Mouse (Mus musculus) CH12.LX (cell line): Measurements from ENCODE around the gene Ankrd11. TPM values are rescaled to one million over a fixed set of nuclear protein-coding genes. Genes with fewer than 3 reads are reported as not detected.

ENCODE experiments used
- DNase-seq: peaks from one replicate; pipeline ENCODE4 v3.0.0-alpha.2; 2013; ENCODE audit errors: extremely low read depth
- H3K27ac ChIP-seq: 2 replicates; pipeline ENCODE4 v1.5.1; 2012; ENCODE audit warnings: low read depth, mild to moderate bottlenecking, control low read depth, moderate library complexity; ENCODE audit not compliant: insufficient read depth
- H3K27me3 ChIP-seq: replicated peaks from 2 replicates; pipeline ENCODE3; 2012; ENCODE audit warnings: inconsistent platforms
- H3K36me3 ChIP-seq, 2 experiments: replicated peaks in 1 of 2; 2 replicates each; pipeline versions ENCODE3 to v1.6.1; 2012; ENCODE audit warnings: inconsistent platforms in 1 of 2, low read length in 1 of 2, mild to moderate bottlenecking in 1 of 2, mixed read lengths in 1 of 2, moderate library complexity in 1 of 2; ENCODE audit not compliant: control insufficient read depth in 1 of 2, insufficient read depth in 1 of 2
- H3K4me1 ChIP-seq, 2 experiments: 2 replicates each; pipeline ENCODE4 v1.6.1; 2012; ENCODE audit warnings: inconsistent platforms in 1 of 2, moderate library complexity in 1 of 2; ENCODE audit not compliant: insufficient read depth in 2 of 2, control insufficient read depth in 1 of 2
- H3K4me2 ChIP-seq: 2 replicates; pipeline ENCODE4 v1.6.1; 2012; ENCODE audit warnings: low read depth, mild to moderate bottlenecking, control low read depth; ENCODE audit not compliant: poor library complexity, insufficient read depth, severe bottlenecking
- H3K4me3 ChIP-seq, 3 experiments: fragments of 150-350 bp in 1 of 3; sonication (generic) in 1 of 3; replicated peaks in 1 of 3; 2 replicates each; pipeline versions ENCODE3 to v1.5.1; 2011 to 2012; ENCODE audit warnings: low read depth in 2 of 3, low read length in 2 of 3, mild to moderate bottlenecking in 2 of 3, moderate library complexity in 2 of 3, control low read depth in 1 of 3, improper control_type of control experiment in 1 of 3, inconsistent platforms in 1 of 3, mixed read lengths in 1 of 3; ENCODE audit not compliant: poor library complexity in 1 of 3
- H3K79me2 ChIP-seq: replicated peaks from 2 replicates; pipeline ENCODE4 v1.6.1; 2012; ENCODE audit warnings: mild to moderate bottlenecking, moderate library complexity; ENCODE audit not compliant: control insufficient read depth, poor library complexity, insufficient read depth, severe bottlenecking; ENCODE audit errors: extremely low read depth
- H3K9ac ChIP-seq: 2 replicates; pipeline ENCODE4 v1.6.1; 2012; ENCODE audit warnings: low read depth, mild to moderate bottlenecking, control low read depth, moderate library complexity; ENCODE audit not compliant: insufficient read depth
- H3K9me3 ChIP-seq: replicated peaks from 2 replicates; pipeline ENCODE3; 2012; ENCODE audit warnings: low read length, inconsistent platforms, mixed read lengths
- BHLHE40 ChIP-seq: IDR thresholded peaks from 2 replicates; pipeline ENCODE4 v1.6.1; 2011; ENCODE audit warnings: mild to moderate bottlenecking, low read depth, low read length, improper control_type of control experiment
- CHD2 ChIP-seq: IDR thresholded peaks from 2 replicates; pipeline ENCODE4 v1.6.1; 2011; ENCODE audit warnings: low read length, improper control_type of control experiment
- CTCF ChIP-seq, 2 experiments: IDR thresholded peaks in 1 of 2; conservative IDR thresholded peaks in 1 of 2; 2 replicates each; pipeline ENCODE4 v1.5.1; 2011 to 2012; ENCODE audit warnings: low read depth in 2 of 2, low read length in 2 of 2, improper control_type of control experiment in 1 of 2, inconsistent platforms in 1 of 2, mild to moderate bottlenecking in 1 of 2, moderate library complexity in 1 of 2
- E2F4 ChIP-seq: IDR thresholded peaks from 2 replicates; pipeline ENCODE4 v1.6.1; 2011; ENCODE audit warnings: low read depth, low read length, improper control_type of control experiment; ENCODE audit not compliant: insufficient replicate concordance
- ELF1 ChIP-seq: IDR thresholded peaks from 2 replicates; pipeline ENCODE4 v1.6.1; 2014; ENCODE audit warnings: low read depth, mild to moderate bottlenecking, inconsistent platforms, low read length, improper control_type of control experiment
- EP300 ChIP-seq: IDR thresholded peaks from 2 replicates; pipeline ENCODE4 v1.6.1; 2011; ENCODE audit warnings: low read length, improper control_type of control experiment
- HCFC1 ChIP-seq: IDR thresholded peaks from 2 replicates; pipeline ENCODE4 v1.6.1; 2012; ENCODE audit warnings: low read depth, mild to moderate bottlenecking, inconsistent platforms, low read length, improper control_type of control experiment
- JUN ChIP-seq: IDR thresholded peaks from 2 replicates; pipeline ENCODE4 v1.6.1; 2011; ENCODE audit warnings: low read depth, mild to moderate bottlenecking, low read length, improper control_type of control experiment, moderate library complexity; ENCODE audit not compliant: insufficient read depth
- MAFK ChIP-seq: IDR thresholded peaks from 2 replicates; pipeline ENCODE4 v1.6.1; 2011; ENCODE audit warnings: low read length, improper control_type of control experiment; ENCODE audit not compliant: insufficient replicate concordance
- MEF2A ChIP-seq: IDR thresholded peaks from 2 replicates; pipeline ENCODE4 v1.6.1; 2014; ENCODE audit warnings: low read depth, mild to moderate bottlenecking, inconsistent platforms, low read length, improper control_type of control experiment, borderline replicate concordance
- MXI1 ChIP-seq: IDR thresholded peaks from 2 replicates; pipeline ENCODE4 v1.6.1; 2011; ENCODE audit warnings: mild to moderate bottlenecking, low read depth, low read length, improper control_type of control experiment
- MYC ChIP-seq: IDR thresholded peaks from 2 replicates; pipeline ENCODE4 v1.6.1; 2011; ENCODE audit warnings: low read depth, mild to moderate bottlenecking, improper control_type of control experiment, low read length
- NELFE ChIP-seq: IDR thresholded peaks from 2 replicates; pipeline ENCODE4 v1.6.1; 2011; ENCODE audit warnings: low read depth, low read length, improper control_type of control experiment
- POLR2A ChIP-seq: IDR thresholded peaks from 2 replicates; pipeline ENCODE4 v1.6.1; 2011; ENCODE audit warnings: low read depth, mild to moderate bottlenecking, improper control_type of control experiment, low read length
- RAD21 ChIP-seq: IDR thresholded peaks from 2 replicates; pipeline ENCODE4 v1.6.1; 2011; ENCODE audit warnings: low read depth, mild to moderate bottlenecking, low read length, improper control_type of control experiment, moderate library complexity
- RCOR1 ChIP-seq: conservative IDR thresholded peaks from 2 replicates; pipeline ENCODE4 v1.6.1; 2012; ENCODE audit warnings: low read depth, mild to moderate bottlenecking, inconsistent platforms, low read length, improper control_type of control experiment
- SMC3 ChIP-seq: IDR thresholded peaks from 2 replicates; pipeline ENCODE4 v1.6.1; 2011; ENCODE audit warnings: low read depth, low read length, improper control_type of control experiment
- TBP ChIP-seq: conservative IDR thresholded peaks from 2 replicates; pipeline ENCODE4 v1.6.1; 2011; ENCODE audit warnings: low read depth, low read length, improper control_type of control experiment
- USF1 ChIP-seq: IDR thresholded peaks from 2 replicates; pipeline ENCODE4 v1.6.1; 2014; ENCODE audit warnings: low read depth, mild to moderate bottlenecking, inconsistent platforms, low read length, improper control_type of control experiment
- USF2 ChIP-seq: conservative IDR thresholded peaks from 2 replicates; pipeline ENCODE4 v1.6.1; 2011; ENCODE audit warnings: low read depth, low read length, improper control_type of control experiment
- ZC3H11A ChIP-seq: IDR thresholded peaks from 2 replicates; pipeline ENCODE4 v1.6.1; 2012; ENCODE audit warnings: low read depth, mild to moderate bottlenecking, inconsistent platforms, low read length, improper control_type of control experiment
- ZKSCAN1 ChIP-seq: IDR thresholded peaks from 2 replicates; pipeline ENCODE4 v1.6.1; 2012; ENCODE audit warnings: low read depth, inconsistent platforms, low read length, improper control_type of control experiment, borderline replicate concordance
- ZMIZ1 ChIP-seq: IDR thresholded peaks from 2 replicates; pipeline ENCODE4 v1.6.1; 2012; ENCODE audit warnings: low read depth, mild to moderate bottlenecking, inconsistent platforms, low read length, improper control_type of control experiment
- dilution Hi-C: fragments of 300-500 bp; cut with MboI; formaldehyde crosslinking; loops from 2 replicates; pipeline ENCODE4 v1.14.3; 2020; ENCODE audit warnings: low sequenced_read_pairs; ENCODE audit not compliant: extremely low pct_unique_long_range_greater_than_20kb, extremely low pct_ligation_motif_present
- in situ Hi-C: fragments of 300-500 bp; cut with MboI; formaldehyde crosslinking; loops from 3 replicates; pipeline ENCODE4 v1.14.3; 2019; ENCODE audit warnings: low sequenced_read_pairs, low pct_ligation_motif_present, low pct_unique_long_range_greater_than_20kb, mixed read lengths
- polyA plus RNA-seq: library from polyadenylated mRNA; unstranded; fragments of >175 nt; gene quantifications from 2 replicates; pipeline ENCODE4 v1.2.1, GENCODE M21; 2012; ENCODE audit warnings: low read depth; ENCODE audit not compliant: insufficient read length
- total RNA-seq, 2 experiments: library from RNA; depleted of rRNA; stranded (reverse); fragments of 300-350 nt in 1 of 2; fragments of >200 nt in 1 of 2; gene quantifications; 2 replicates each; pipeline ENCODE4 v1.2.3; 2012 to 2014

Ankrd11 gene
- total and polyA plus RNA-seq, 3 experiments, result 37.4 to 74.9 (median 60.7) TPM

DNA sequence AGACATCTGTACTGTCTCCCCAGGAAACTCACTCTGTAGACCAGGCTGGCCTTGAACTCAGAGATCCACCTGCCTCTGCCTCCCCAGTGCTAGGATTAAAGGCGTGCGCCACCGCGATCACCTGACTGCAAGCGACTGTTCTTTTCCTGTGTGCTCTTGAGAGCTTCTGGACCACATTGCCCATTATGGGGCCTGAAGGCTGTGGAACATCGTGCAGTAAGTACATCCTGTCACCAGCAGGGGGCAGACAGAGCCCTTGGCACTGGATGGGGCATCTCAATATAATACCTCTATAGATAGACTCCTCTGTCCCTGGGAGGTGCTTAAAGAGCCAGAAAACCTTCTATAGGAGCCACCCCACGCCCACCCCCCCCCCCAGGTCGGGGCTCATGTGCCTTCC, 207.1 kb downstream of the Ankrd11 start:
- Histone ChIP-seq H3K27ac (no peak overlapping the region), H3K27me3 (peaks cover 6% of the 10 kb centered on the region), H3K36me3 (no peaks in the 10 kb centered on the region), H3K4me1 (peaks cover 3 to 19% of the 10 kb centered on the region in 2 experiments), H3K4me2 (no peak overlapping the region), H3K79me2 (no peaks in the 10 kb centered on the region), H3K9ac (no peak overlapping the region), H3K9me3 (no peaks in the 10 kb centered on the region), H3K4me3 (no peak overlapping the region)
- dilution Hi-C loops (no loop called here), in situ Hi-C loops (loop anchor here (10.0 kb wide), 1 partner anchor 360 kb away; no protein-coding TSS in a partner anchor)
- DNase-seq, result peak; percentile 84
- TF ChIP-seq ZMIZ1 (no peak), HCFC1 (no peak), SMC3 (peak; percentile 70), MYC (0 out of 2 replicates have a peak, but pooled peaks have one; percentile 59), RAD21 (peak; percentile 85), BHLHE40 (peak; percentile 24; the same call in 1 of the 2 replicates), TBP (peak; percentile 64), MEF2A (no peak), CTCF (conservative IDR thresholded peaks at IDR 0.05 in 1 of 2, IDR thresholded peaks at IDR 0.05 in 1 of 2; ENCODE audit: low read depth in 2 of 2, low read length in 2 of 2) (peak; percentile 74 to 86), ZC3H11A (peak; percentile 9; the same call in 1 of the 2 replicates), E2F4 (no peak), JUN (no peak), ZKSCAN1 (no peak)

DNA sequence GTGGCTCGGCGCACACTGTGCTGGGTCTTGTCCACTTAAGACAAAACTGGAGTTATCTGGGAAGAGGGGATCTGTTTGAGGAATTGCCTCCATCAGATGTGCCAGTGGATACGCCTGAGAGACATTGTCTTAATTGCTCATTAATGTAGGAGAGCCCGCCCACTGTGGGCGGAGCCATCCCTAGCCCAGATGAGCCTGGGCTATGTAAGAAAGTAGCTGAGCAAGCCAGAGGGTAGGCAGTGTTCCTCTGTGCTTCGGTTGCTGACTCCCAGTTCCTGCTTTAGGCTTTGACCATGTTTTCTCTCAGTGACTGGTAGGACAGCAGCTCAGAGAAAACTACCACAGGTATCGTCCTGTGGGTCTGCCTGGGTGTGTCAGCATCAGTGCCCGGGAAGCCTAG, 207.7 kb downstream of the Ankrd11 start:
- peaks cover under 1% of the 10 kb centered on the region for H3K27me3 ChIP-seq
- TF ChIP-seq RCOR1 (no peak), MAFK (no peak), NELFE (no peak), EP300 (no peak), USF1 (no peak), ZMIZ1 (no peak), ELF1 (no peak), CTCF (conservative IDR thresholded peaks at IDR 0.05 in 1 of 2, IDR thresholded peaks at IDR 0.05 in 1 of 2; ENCODE audit: low read depth in 2 of 2, low read length in 2 of 2) (no peak), POLR2A (no peak), BHLHE40 (no peak), RAD21 (no peak), ZKSCAN1 (no peak), MXI1 (no peak), HCFC1 (no peak), CHD2 (no peak), USF2 (no peak)

More for the DNA sequence above, 207.7 kb downstream of the Ankrd11 start:
- Histone ChIP-seq H3K27ac (no peak overlapping the region), H3K4me1 (peaks cover 3 to 20% of the 10 kb centered on the region in 2 experiments), H3K79me2 (no peaks in the 10 kb centered on the region), H3K4me2 (no peak overlapping the region), H3K4me3 (no peak overlapping the region), H3K36me3 (no peaks in the 10 kb centered on the region), H3K9ac (no peak overlapping the region), H3K9me3 (no peaks in the 10 kb centered on the region)
- DNase-seq, result no peak
- dilution Hi-C loops (no loop called here), in situ Hi-C loops (loop anchor here (10.0 kb wide), 1 partner anchor 360 kb away; no protein-coding TSS in a partner anchor)

Other genes starting within 250 kb of the Ankrd11 start
- not detected in 2 replicates for gene Cdh15, start 194.3 kb downstream of the Ankrd11 start, total RNA-seq (2012; rRNA removed)
- not detected in 2 replicates for gene Cdh15, start 194.3 kb downstream of the Ankrd11 start, total RNA-seq (2014; rRNA removed)
- not detected in 2 replicates for gene Cdh15, start 194.3 kb downstream of the Ankrd11 start, polyA plus RNA-seq
- gene Spg7, start 20.7 kb upstream of the Ankrd11 start, total RNA-seq (2012; rRNA removed), result 32.8 and 35.2 TPM in 2 replicates
- 20.8 and 21.2 TPM in 2 replicates for gene Spg7, start 20.7 kb upstream of the Ankrd11 start, total RNA-seq (2014; rRNA removed)
- gene Spg7, start 20.7 kb upstream of the Ankrd11 start, polyA plus RNA-seq, result 26.1 and 35.8 TPM in 2 replicates
- 3,361 and 3,721 TPM in 2 replicates for gene Rpl13, start 60.1 kb upstream of the Ankrd11 start, total RNA-seq (2012; rRNA removed)
- gene Rpl13, start 60.1 kb upstream of the Ankrd11 start, total RNA-seq (2014; rRNA removed), result 2,646 and 2,709 TPM in 2 replicates
- gene Rpl13, start 60.1 kb upstream of the Ankrd11 start, polyA plus RNA-seq, result 973 and 1,610 TPM in 2 replicates
- gene Cpne7, start 75.1 kb upstream of the Ankrd11 start, total RNA-seq (2012; rRNA removed), result 0.08 TPM in 1 of 2 replicates, not detected in the other
- not detected in 2 replicates for gene Cpne7, start 75.1 kb upstream of the Ankrd11 start, total RNA-seq (2014; rRNA removed)
- not detected in 2 replicates for gene Cpne7, start 75.1 kb upstream of the Ankrd11 start, polyA plus RNA-seq
- gene Sult5a1, start 116.0 kb upstream of the Ankrd11 start, total RNA-seq (2012; rRNA removed), result 0.25 and 0.68 TPM in 2 replicates
- gene Sult5a1, start 116.0 kb upstream of the Ankrd11 start, total RNA-seq (2014; rRNA removed), result not detected in 2 replicates
- not detected in 2 replicates for gene Sult5a1, start 116.0 kb upstream of the Ankrd11 start, polyA plus RNA-seq
- gene Dpep1, start 144.0 kb upstream of the Ankrd11 start, total RNA-seq (2012; rRNA removed), result not detected in 2 replicates
- gene Dpep1, start 144.0 kb upstream of the Ankrd11 start, total RNA-seq (2014; rRNA removed), result not detected in 2 replicates
- not detected in 2 replicates for gene Dpep1, start 144.0 kb upstream of the Ankrd11 start, polyA plus RNA-seq
- gene Chmp1a, start 170.5 kb upstream of the Ankrd11 start, total RNA-seq (2012; rRNA removed), result 69.5 and 103 TPM in 2 replicates
- 80.8 and 83.2 TPM in 2 replicates for gene Chmp1a, start 170.5 kb upstream of the Ankrd11 start, total RNA-seq (2014; rRNA removed)
- gene Chmp1a, start 170.5 kb upstream of the Ankrd11 start, polyA plus RNA-seq, result 67.0 and 67.5 TPM in 2 replicates
- gene Spata33, start 170.6 kb upstream of the Ankrd11 start, total RNA-seq (2012; rRNA removed), result 0.38 and 0.46 TPM in 2 replicates
- gene Spata33, start 170.6 kb upstream of the Ankrd11 start, total RNA-seq (2014; rRNA removed), result 0.35 and 0.36 TPM in 2 replicates
- 0.41 and 0.44 TPM in 2 replicates for gene Spata33, start 170.6 kb upstream of the Ankrd11 start, polyA plus RNA-seq
- 33.7 and 35.7 TPM in 2 replicates for gene Cdk10, start 182.6 kb upstream of the Ankrd11 start, total RNA-seq (2012; rRNA removed)
- gene Cdk10, start 182.6 kb upstream of the Ankrd11 start, total RNA-seq (2014; rRNA removed), result 24.8 and 28.6 TPM in 2 replicates
- gene Cdk10, start 182.6 kb upstream of the Ankrd11 start, polyA plus RNA-seq, result 33.9 and 38.0 TPM in 2 replicates
- gene Spata2l, start 194.0 kb upstream of the Ankrd11 start, total RNA-seq (2012; rRNA removed), result 2.1 and 2.3 TPM in 2 replicates
- 0.63 and 0.95 TPM in 2 replicates for gene Spata2l, start 194.0 kb upstream of the Ankrd11 start, total RNA-seq (2014; rRNA removed)
- gene Spata2l, start 194.0 kb upstream of the Ankrd11 start, polyA plus RNA-seq, result 1.4 and 1.9 TPM in 2 replicates
- gene Zfp276, start 211.9 kb upstream of the Ankrd11 start, total RNA-seq (2012; rRNA removed), result 9.6 and 10.2 TPM in 2 replicates
- gene Zfp276, start 211.9 kb upstream of the Ankrd11 start, total RNA-seq (2014; rRNA removed), result 5.5 and 5.9 TPM in 2 replicates
- gene Zfp276, start 211.9 kb upstream of the Ankrd11 start, polyA plus RNA-seq, result 8.7 and 9.2 TPM in 2 replicates
- gene Vps9d1, start 212.1 kb upstream of the Ankrd11 start, total RNA-seq (2012; rRNA removed), result 5.2 and 5.5 TPM in 2 replicates
- gene Vps9d1, start 212.1 kb upstream of the Ankrd11 start, total RNA-seq (2014; rRNA removed), result 2.8 and 3.1 TPM in 2 replicates
- gene Vps9d1, start 212.1 kb upstream of the Ankrd11 start, polyA plus RNA-seq, result 6.3 and 9.7 TPM in 2 replicates